Mouse (Mus musculus): ENCODE measurements at regions not wholly inside any gene's neighbourhood (a gene's known extent, or its start where the extent isn't known, plus 50 kb on each side); places are given as distances from the start of the nearest gene placed in this dataset.
"Not testable (repeated sequence)": the region's sequence is repeated elsewhere in the genome, so short reads cannot be mapped to it uniquely, and the experiment has no call there.

DNA sequence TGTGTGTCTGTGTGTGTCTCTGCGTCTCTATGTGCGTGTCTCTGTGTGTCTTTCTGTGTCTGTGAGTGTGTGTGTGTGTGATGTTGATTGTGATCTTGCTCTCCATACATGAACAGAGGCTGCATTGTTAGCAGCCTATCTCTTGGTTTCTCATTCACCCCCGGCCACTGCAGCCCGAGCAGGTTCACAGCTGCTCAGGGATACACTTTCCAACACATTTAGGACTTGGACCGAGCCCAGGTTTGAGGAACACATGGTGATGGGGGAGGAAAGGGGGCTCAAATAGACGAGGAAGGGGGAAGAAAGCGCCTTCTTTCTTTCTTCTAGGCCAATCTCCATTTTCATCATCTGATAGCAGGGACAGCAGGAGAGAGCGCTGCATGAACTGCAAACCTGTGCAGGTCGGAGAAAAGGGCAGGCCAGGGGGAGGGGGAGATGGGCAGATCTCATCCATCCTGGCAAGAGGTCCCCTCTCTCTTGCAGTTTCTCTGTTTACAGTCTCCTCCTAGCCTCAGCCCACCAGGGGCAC lies 123.2 kb downstream of the Zfp36l1 start:
- H3K4me1 ChIP-seq (replicated peaks; ENCODE audit: control insufficient read depth, insufficient read depth, low read length) = peaks cover 68% of the 10 kb centered on the region
- H3K4me3 ChIP-seq (ENCODE audit: low read depth, low read length) = no peak overlapping the region
- ATAC-seq (replicated peaks; ENCODE audit: low FRiP score) (no peak), DNase-seq (ENCODE audit: low spot score) (no peak)
- H3K36me3 ChIP-seq (ENCODE audit: control insufficient read depth, insufficient read depth, low read length) = no peaks in the 10 kb centered on the region
- H3K9ac ChIP-seq (ENCODE audit: low read depth, low read length) = peak overlapping the region; percentile 44; the same call in 1 of the 2 replicates
- peak overlapping the region; percentile 98; the same call in 1 of the 2 replicates for H3K27ac ChIP-seq (ENCODE audit: low read depth, low read length)
- WGBS = 70% methylated on average over 9 of the region's 9 CpGs
- no peaks in the 10 kb centered on the region for H3K9me3 ChIP-seq (ENCODE audit: control insufficient read depth, low read length)
- no peak overlapping the region for H3K4me2 ChIP-seq
- H3K27me3 ChIP-seq (replicated peaks; ENCODE audit: control insufficient read depth, insufficient read depth, low read length) = no peaks in the 10 kb centered on the region

GRCm38 (mm10) chr12:79988401-79989358 lies 124.1 kb downstream of the Zfp36l1 start:
- Histone ChIP-seq H3K9me3 (ENCODE audit: control insufficient read depth, low read length) (no peaks in the 10 kb centered on the region), H3K27me3 (replicated peaks; ENCODE audit: control insufficient read depth, insufficient read depth, low read length) (no peaks in the 10 kb centered on the region), H3K9ac (ENCODE audit: low read depth, low read length) (peak overlapping the region; percentile 44), H3K4me3 (ENCODE audit: low read depth, low read length) (no peak overlapping the region), H3K4me1 (replicated peaks; ENCODE audit: control insufficient read depth, insufficient read depth, low read length) (peaks cover 68% of the 10 kb centered on the region), H3K4me2 (peak overlapping the region; percentile 36), H3K36me3 (ENCODE audit: control insufficient read depth, insufficient read depth, low read length) (no peaks in the 10 kb centered on the region), H3K27ac (ENCODE audit: low read depth, low read length) (peak overlapping the region; percentile 98)
- ATAC-seq (replicated peaks; ENCODE audit: low FRiP score) (peak; percentile 93), DNase-seq (ENCODE audit: low spot score) (no peak)
- WGBS = 51% methylated on average over 11 of the region's 11 CpGs

DNA sequence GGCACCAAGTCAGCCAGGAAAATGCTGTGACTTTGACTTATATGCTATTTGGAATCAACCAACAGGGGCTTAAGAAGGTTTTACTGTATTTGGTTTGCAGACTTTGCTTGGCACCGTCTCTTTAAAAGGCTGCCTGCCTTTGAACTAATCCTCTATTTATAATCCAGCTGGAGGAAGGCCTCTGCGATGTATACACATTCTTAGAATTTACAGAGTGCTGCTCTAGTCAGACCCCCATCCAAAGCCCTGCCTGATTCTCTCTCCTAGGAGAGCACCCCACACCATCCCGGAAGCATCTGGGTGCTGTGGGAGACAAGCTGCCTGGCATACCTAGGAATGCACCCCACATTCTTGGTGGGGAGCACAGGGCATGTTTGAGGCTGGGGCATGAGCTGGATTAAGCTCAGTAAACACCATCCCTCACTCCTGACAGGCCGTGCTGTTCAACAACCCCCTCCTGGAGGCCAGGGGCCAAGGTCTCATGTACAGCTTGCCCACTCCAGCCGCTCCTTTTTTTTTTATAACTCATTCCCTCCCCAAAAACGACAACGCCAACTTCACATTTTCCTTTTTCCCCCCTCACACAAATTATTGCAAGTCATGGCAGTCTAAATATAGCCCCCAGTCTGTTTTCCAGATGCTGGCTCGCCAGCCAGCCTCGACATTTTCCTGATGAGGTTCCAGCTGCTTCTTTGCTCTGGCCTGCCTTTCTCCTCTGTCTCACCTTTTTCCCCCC lies 126.4 kb downstream of the Zfp36l1 start:
- Histone ChIP-seq H3K4me3 (ENCODE audit: low read depth, low read length) (no peak overlapping the region), H3K27ac (ENCODE audit: low read depth, low read length) (peak overlapping the region; percentile 98), H3K4me2 (no peak overlapping the region), H3K4me1 (replicated peaks; ENCODE audit: control insufficient read depth, insufficient read depth, low read length) (peaks cover 81% of the 10 kb centered on the region), H3K9me3 (ENCODE audit: control insufficient read depth, low read length) (no peaks in the 10 kb centered on the region), H3K36me3 (ENCODE audit: control insufficient read depth, insufficient read depth, low read length) (no peaks in the 10 kb centered on the region), H3K27me3 (replicated peaks; ENCODE audit: control insufficient read depth, insufficient read depth, low read length) (no peaks in the 10 kb centered on the region), H3K9ac (ENCODE audit: low read depth, low read length) (peak overlapping the region; percentile 10)
- DNase-seq (ENCODE audit: low spot score) = no peak
- 31% methylated on average over 9 of the region's 9 CpGs for WGBS
- no peak for ATAC-seq (replicated peaks; ENCODE audit: low FRiP score)

DNA sequence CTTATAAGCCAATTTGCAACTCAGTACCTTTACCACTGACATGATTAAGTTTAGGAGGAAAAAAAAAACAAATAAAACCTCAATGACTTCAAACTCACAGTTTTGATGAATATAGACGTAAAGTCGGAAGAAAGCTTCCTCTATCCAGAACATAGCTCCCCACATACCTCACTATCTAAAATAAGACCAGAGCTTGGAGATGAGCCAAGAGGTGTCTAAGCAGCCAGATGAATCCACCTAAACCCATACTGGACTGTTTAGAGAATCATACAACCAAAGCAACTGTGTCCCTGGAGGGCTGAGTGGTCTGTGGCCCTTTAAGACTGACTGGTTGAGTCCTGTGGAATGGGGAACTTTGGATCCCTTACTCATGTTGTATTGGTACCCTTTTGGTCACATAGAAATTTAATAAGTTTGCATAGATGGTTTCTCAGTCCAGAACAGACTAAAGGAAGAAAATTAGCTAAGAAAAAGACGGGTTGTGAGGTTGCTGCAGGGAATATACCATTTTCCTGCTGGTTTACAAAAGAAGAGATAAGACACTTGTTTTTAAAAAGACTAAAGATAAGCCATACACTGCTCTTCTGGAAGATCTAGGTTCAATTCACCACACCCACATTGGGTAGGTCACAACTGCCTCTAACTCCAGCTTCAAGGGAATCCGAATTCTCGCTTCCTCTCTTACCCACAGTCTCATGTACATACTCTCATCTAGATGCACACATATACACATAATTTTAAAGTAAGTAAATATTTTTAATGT lies 127.6 kb downstream of the Zfp36l1 start:
- no peak overlapping the region; the same call in 1 of the 2 replicates for H3K9ac ChIP-seq (ENCODE audit: low read depth, low read length)
- 51% methylated on average over 5 of the region's 5 CpGs for WGBS
- H3K9me3 ChIP-seq (ENCODE audit: control insufficient read depth, low read length) = no peaks in the 10 kb centered on the region
- no peaks in the 10 kb centered on the region for H3K27me3 ChIP-seq (replicated peaks; ENCODE audit: control insufficient read depth, insufficient read depth, low read length)
- peak overlapping the region; percentile 6; the same call in 1 of the 2 replicates for H3K4me2 ChIP-seq
- no peak overlapping the region for H3K4me3 ChIP-seq (ENCODE audit: low read depth, low read length)
- H3K4me1 ChIP-seq (replicated peaks; ENCODE audit: control insufficient read depth, insufficient read depth, low read length) = peaks cover 84% of the 10 kb centered on the region
- ATAC-seq (replicated peaks; ENCODE audit: low FRiP score) (peak; percentile 61), DNase-seq (ENCODE audit: low spot score) (no peak)
- no peaks in the 10 kb centered on the region for H3K36me3 ChIP-seq (ENCODE audit: control insufficient read depth, insufficient read depth, low read length)
- peak overlapping the region; percentile 73 for H3K27ac ChIP-seq (ENCODE audit: low read depth, low read length)

DNA sequence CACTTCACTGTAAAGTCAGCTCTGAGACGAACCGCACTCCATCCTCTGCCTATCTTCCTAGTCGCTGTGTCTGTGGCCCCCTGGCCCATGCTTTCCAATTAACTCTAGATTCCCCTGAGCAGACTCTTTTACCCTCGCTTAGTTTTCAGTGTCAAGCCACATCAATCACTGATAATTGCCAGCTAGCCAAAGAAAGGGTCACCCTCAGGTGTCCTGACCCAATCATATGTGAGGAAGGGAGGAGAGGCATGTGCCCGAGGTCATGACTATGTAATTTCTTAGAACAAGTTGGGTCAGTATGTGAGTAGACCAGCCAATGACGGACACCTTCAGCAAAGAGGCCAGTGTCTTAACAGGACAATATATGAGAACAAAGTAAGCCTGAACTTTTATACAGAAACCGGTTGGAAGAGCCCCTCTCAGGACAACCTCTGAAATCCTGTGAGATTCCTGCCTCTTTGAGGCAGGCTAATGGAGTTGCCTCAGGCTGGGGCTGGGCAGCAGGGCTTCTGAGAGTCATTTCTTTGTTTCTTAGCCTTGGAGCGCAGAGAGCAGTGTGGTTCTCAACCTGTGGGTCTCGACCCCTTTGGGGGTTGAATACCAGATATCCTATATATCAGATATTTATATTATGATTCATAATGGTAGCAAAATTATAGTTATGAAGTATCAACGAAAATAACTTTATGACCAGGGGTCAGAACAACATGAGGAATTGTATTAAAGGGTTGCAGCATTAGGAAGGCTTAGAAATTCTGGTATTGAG lies 128.6 kb downstream of the Zfp36l1 start:
- ATAC-seq (replicated peaks; ENCODE audit: low FRiP score) = no peak
- no peak for DNase-seq (ENCODE audit: low spot score)
- no peak overlapping the region for H3K4me2 ChIP-seq
- peaks cover 75% of the 10 kb centered on the region for H3K4me1 ChIP-seq (replicated peaks; ENCODE audit: control insufficient read depth, insufficient read depth, low read length)
- peak overlapping the region; percentile 73 for H3K27ac ChIP-seq (ENCODE audit: low read depth, low read length)
- no peaks in the 10 kb centered on the region for H3K36me3 ChIP-seq (ENCODE audit: control insufficient read depth, insufficient read depth, low read length)
- 53% methylated on average over 10 of the region's 10 CpGs for WGBS
- no peak overlapping the region for H3K9ac ChIP-seq (ENCODE audit: low read depth, low read length)
- H3K27me3 ChIP-seq (replicated peaks; ENCODE audit: control insufficient read depth, insufficient read depth, low read length) = no peaks in the 10 kb centered on the region
- no peaks in the 10 kb centered on the region for H3K9me3 ChIP-seq (ENCODE audit: control insufficient read depth, low read length)
- no peak overlapping the region for H3K4me3 ChIP-seq (ENCODE audit: low read depth, low read length)

GRCm38 (mm10) chr12:79983232-79983631 lies 129.6 kb downstream of the Zfp36l1 start:
- H3K9me3 ChIP-seq (ENCODE audit: control insufficient read depth, low read length) = no peaks in the 10 kb centered on the region
- DNase-seq (ENCODE audit: low spot score) = no peak
- H3K36me3 ChIP-seq (ENCODE audit: control insufficient read depth, insufficient read depth, low read length) = no peaks in the 10 kb centered on the region
- H3K27ac ChIP-seq (ENCODE audit: low read depth, low read length) = 0 out of 2 replicates have a peak overlapping the region, but pooled peaks have one; percentile 35
- peaks cover 66% of the 10 kb centered on the region for H3K4me1 ChIP-seq (replicated peaks; ENCODE audit: control insufficient read depth, insufficient read depth, low read length)
- no peak overlapping the region for H3K4me2 ChIP-seq
- H3K27me3 ChIP-seq (replicated peaks; ENCODE audit: control insufficient read depth, insufficient read depth, low read length) = no peaks in the 10 kb centered on the region
- no peak overlapping the region for H3K9ac ChIP-seq (ENCODE audit: low read depth, low read length)
- no peak overlapping the region for H3K4me3 ChIP-seq (ENCODE audit: low read depth, low read length)
- WGBS = 36% methylated on average over 6 of the region's 6 CpGs
- ATAC-seq (replicated peaks; ENCODE audit: low FRiP score) = no peak

- ATAC-seq (replicated peaks; ENCODE audit: low FRiP score); H3K36me3 ChIP-seq (ENCODE audit: control insufficient read depth, insufficient read depth, low read length); H3K4me3 ChIP-seq (ENCODE audit: low read depth, low read length); H3K9ac ChIP-seq (ENCODE audit: low read depth, low read length); H3K27ac ChIP-seq (ENCODE audit: low read depth, low read length); H3K27me3 ChIP-seq (replicated peaks; ENCODE audit: control insufficient read depth, insufficient read depth, low read length); DNase-seq (ENCODE audit: low spot score); H3K4me2 ChIP-seq; H3K9me3 ChIP-seq (ENCODE audit: control insufficient read depth, low read length): not testable (repeated sequence)
- H3K4me1 ChIP-seq (replicated peaks; ENCODE audit: control insufficient read depth, insufficient read depth, low read length) = peaks cover 59% of the 10 kb centered on the region
- 69% methylated on average over 1 of the region's 1 CpGs for WGBS
Measured at GRCm38 (mm10) chr12:79982497-79982896, 130.3 kb downstream of the Zfp36l1 start.

Measured in liver, embryonic 11.5 days (tissue).